Mouse (Mus musculus) telencephalon, adult 2 months (tissue): ENCODE data around the gene Krt83.
"Not testable (repeated sequence)": the region's sequence is repeated elsewhere in the genome, so short reads cannot be mapped to it uniquely, and the experiment has no call there.

ENCODE experiments used
- DNase-seq: peaks from one replicate; pipeline ENCODE4 v3.0.0-alpha.2; 2011; ENCODE audit warnings: low read depth, low spot score

The Krt83 gene

GRCm38 (mm10) chr15:101491431-101491830 lies at the start of gene Krt83:
Gene Krt83, minus strand, starts transcription at chr15:101491512.
- DNase-seq, result no peak

DNA sequence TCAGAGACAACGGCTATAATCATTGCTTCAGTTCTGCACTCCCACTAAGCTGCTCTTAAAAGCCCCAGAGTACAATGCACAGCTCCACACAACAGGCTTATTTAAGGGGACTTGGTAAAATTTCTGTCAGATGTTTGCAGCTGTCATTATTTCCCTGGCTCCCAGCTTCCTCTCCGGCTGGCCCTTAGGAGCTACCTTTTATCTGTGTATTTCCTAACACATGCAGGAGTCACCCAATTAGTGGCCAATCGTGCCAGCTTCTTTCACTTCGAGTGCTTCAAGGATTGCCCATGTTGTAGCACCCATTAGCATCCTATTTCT lies 47.2 kb upstream of the Krt83 start:
- no peak for DNase-seq

- no peak for DNase-seq
Measured at GRCm38 (mm10) chr15:101537864-101538579, 46.7 kb upstream of the Krt83 start.

DNA sequence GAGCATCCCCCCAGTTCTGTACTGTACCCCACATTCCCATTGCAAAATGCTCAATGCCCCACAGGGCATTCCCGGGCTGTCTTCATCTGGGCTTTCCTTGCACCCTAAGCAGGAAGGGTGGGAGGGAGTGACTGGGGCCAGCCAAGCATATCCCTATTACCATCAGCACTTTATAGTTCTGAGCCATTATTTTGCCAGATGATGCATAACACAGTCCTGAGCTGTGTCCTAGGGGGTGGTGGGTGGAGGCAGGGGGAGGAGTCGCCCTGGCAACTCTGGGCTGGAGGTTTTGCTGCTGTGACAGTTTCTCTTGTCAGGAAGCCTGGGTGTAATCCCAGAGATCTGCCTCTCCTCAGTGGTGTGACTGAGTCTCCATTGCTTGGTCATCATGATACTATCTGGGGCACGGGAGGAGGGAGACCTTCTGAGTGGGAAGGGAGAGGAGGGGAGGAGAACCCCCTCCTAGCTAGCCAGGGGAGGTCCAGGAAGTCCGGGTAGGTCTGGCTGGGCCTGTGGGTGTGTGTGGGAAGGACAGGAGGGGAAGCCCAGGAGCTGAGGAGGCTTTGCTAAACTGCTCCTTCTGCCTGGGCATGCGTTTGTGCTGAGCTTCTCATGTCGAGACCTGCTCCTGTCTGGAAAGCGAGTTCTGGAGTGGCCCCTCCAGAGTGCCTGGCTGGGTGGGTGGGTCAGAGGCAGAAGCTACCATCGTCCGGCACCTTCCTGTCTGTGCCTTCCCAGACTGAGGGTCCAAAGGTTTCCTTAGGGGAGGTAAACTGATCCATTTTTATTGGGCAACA lies 44.9 kb upstream of the Krt83 start:
- DNase-seq, result no peak

DNA sequence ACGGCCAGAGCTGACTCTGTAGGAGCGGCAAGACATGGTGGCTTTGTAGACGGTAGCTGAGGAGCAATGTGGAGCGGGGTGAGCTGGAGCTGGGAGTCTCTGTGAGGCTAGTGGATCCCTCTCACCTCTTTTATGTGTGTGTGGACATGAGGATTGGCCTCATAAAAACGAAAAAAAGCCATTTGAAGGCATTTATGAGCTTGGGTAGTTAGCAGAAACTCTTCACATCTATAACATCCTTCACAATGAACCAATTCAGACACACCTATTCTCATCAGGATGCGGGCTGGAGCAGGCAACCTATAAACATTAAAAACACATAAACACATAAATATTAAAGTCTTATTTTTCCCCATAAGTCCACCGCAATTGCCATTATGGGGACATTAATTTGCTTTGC lies 41.4 kb upstream of the Krt83 start, which contains the start of gene Krt84:
Krt84 (minus strand) TSS at position 101 of the 400 bp plus-strand sequence.
- DNase-seq, result no peak

- DNase-seq, result no peak
Measured at GRCm38 (mm10) chr15:101522556-101523232, 31.4 kb upstream of the Krt83 start.

- peak; percentile 58 for DNase-seq
Measured at GRCm38 (mm10) chr15:101519792-101520191, 28.5 kb upstream of the Krt83 start.

DNA sequence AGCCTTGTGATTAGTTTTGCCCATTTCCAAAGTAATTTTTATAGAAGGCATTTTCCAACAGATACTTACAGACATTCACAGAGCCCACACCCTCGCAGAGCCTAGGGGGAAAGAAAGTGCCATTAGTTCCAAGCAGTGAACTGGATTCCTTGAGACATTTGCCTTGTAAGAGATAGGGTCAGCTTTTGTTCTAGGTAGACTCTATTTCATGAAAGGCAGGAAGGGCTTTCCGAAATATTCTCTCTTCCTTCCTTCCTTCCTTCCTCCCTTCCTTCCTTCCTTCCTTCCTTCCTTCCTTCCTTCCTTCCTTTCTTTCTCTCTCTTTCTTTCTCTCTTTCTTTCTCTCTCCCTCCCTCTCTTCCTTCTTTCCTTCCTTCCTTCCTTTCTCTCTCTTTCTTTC lies 25.8 kb upstream of the Krt83 start, which contains the start of gene Gm49425:
Gm49425 (minus strand) TSS at position 101 of the 400 bp plus-strand sequence.
- DNase-seq, result not testable (repeated sequence)

DNA sequence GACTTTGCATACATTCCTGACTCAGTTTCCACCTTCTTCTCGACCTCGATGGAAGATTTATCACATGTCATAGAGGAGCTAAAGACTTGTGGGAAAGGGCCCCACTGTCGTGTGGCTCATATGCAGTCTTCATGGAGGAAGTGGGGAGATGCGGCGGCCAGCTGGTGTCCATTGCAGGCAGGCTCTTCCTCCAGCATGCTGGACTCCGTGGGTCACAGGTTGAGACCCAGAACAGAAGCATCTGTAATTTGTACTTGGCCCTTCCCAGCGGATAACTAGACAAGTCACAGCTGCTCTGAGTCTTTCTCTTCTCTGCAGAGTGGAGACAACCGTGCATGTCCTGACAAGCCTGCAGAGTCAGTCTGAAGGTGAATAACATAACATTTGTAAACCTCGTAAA lies 16.9 kb upstream of the Krt83 start:
- DNase-seq, result no peak

DNA sequence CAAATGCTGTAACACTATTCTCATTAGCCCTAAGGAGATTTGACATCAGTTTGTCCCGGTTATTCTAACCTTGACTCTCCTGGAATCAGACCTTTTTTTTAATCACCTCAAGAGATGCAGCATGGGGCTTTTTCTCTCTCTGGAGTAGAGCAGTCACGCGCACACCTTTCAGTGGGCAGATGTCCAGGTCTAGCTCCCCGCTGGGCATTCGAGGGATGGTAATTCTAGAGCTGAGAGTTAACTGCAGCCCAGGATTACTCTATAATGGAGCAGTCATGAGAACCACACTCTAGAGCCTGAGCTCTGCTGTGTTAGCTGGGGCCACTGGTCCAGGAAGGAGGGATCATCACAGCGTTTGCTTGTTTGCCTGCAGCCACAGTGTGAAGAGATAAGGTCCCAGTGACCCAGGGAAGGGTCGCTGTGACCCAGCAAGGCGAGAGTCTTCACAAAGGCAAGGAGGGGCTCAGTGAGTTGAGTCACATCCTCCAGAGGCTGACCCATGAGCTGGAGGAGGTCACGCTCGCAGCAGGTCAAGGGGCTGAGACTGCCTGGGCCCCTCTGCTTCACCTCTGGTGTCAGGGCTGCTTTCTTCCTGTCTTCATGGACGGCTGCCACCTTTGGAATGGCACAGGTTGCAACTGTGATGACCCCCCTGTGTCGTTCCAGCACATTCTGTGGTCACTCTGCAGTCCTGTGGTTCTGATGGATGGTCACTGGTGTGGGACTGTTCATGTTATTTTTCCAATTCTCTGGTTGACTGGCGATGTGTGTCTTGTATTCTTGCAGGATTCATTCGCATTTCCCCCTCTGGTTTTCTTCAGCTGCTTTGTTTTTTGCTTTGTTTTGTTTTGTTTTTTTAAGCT lies 15.8 kb upstream of the Krt83 start:
- DNase-seq, result no peak

DNA sequence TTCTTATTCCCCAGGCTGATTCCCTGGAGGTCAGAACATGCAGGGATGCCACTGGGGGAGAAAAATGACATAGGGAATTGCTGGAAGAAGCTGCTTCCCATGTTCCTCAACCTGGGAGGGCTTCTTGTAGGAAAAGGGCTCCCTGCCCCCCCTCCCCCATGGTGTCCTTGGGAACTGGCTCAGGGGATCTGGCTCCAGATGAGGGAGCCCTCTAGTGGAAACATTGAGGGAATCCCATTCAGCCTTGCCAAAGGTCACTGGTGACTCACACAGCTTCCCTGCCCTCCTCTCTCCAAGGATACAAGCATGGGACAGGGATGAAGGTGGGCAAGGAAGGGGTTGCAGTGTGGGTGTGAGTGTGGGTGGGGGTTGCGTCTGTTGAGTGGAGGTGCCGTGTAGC lies 5.9 kb upstream of the Krt83 start:
- DNase-seq, result no peak

GRCm38 (mm10) chr15:101495266-101495665 lies 4.0 kb upstream of the Krt83 start:
- no peak for DNase-seq

DNA sequence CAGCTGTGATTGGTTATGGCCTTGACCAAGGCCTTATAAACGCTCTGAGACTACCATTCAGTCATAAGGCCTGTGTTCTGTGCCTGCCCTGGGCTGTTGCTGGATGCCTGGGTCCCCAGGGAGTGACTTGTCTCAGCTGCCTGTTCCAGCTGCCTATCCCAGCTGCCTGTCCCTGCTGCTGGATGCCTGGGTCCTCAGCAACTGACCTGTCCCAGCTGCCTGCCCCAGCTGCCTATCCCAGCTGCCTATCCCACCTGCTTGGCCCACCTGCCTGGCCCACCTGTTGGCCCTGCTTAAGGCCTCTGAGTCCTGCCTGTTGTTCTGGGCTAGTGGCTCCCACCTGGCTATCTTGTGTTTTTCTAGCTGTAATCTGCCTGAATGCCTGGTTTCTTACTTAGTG lies 2.9 kb upstream of the Krt83 start:
- DNase-seq, result no peak

GRCm38 (mm10) chr15:101493713-101494112 lies 2.4 kb upstream of the Krt83 start:
- no peak for DNase-seq

GRCm38 (mm10) chr15:101492718-101493117 lies 1.4 kb upstream of the Krt83 start:
- DNase-seq, result no peak

DNA sequence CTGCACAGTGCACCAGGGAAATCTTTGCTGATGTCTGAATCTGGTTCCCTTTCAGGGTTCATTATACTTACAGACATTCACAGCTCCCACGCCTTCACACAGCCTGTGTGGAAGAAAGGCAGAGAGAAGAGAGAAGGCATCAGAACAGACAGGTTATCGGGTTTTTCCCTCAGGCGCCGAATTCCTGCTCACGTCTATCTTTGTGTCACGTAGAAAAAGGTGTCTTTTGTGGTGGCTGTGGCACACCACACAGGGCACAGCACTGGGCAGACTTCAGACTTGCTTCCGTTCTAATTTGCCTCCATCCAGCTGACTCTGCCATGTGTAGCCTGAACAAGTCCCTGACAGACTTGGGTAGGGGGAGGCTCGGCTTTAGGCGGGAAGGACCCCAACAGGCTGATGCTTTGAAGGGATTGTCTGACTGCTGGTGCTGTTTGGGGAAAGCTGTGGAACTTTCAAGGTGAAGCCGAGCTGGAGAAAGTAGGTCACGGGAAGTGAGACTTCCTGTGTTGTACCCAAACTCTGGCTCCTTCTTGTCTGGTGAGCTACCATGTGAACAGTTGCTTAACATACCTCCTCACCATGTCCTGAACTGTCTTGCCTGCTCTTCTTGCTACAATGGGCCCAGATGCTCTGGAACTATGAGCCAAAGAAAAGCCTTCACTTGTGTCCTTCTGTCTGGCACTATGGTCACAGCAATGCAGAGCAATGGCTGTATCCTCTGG lies 5.2 kb downstream of the Krt83 start:
- peak; percentile 43 for DNase-seq

DNA sequence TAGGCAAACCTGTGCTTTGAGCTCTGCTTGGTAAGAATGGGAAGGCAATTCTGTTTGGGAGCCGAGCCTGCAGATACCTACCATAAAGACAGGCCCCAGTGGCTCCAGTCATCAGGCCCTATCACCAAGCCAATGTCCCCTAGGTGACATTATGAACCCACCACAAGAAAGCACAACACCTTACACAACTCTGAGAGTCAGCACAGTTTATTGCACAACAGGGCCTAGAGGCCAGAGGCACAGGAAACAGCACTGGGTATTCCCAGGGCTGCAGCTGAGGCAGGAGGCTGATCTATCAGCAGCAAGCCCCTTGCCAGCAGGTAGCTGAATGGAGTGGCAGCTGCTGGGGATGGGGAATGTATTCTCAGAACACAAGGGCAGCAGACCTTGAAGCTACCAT lies 6.4 kb downstream of the Krt83 start:
- DNase-seq, result no peak

GRCm38 (mm10) chr15:101483646-101484045 lies 7.7 kb downstream of the Krt83 start:
- DNase-seq, result no peak

GRCm38 (mm10) chr15:101482056-101482455 lies 9.3 kb downstream of the Krt83 start:
- no peak for DNase-seq

- no peak for DNase-seq
Measured at GRCm38 (mm10) chr15:101479666-101480060, 11.6 kb downstream of the Krt83 start.
